Comparison of ENCODE assay signal across 8 mouse cellular contexts in the genomic region with DNA sequence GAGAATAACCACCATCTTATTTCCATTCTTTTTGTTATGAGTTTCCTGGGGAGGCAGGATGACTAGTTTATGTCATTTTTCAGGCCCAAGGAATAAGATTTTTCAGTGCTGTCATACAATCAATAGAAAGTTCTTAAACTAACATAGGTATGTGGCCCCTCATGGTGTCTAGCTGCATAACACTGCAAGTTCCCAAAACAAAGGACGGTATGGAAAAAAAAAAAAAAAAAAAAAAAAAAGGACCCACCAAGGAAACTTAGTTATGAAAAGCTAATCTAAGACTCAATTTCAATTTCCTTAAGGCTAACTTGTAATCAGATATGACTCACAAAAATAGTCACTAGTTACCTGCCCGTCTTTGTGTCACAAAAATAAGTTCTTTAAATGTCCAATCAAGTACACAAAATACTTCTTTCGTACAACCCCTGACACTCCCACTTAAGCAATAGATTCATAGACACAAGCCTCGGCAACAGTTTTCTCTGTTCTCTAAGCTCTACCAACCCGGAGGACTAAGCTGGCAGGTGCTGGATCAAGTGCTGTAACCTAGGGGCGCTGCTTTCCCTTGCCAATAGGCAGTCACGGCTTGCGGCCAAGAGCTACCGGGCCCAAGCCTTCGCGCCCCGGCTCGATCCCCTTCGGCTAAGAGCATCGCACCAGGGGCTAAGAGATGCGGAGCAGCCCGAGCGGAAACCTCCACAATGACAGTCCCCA. TPM values are rescaled to one million over a fixed set of nuclear protein-coding genes. Genes with fewer than 3 reads are reported as not detected.
DNase-seq lines count a peak whose midpoint lies in the region; ATAC-seq and TF ChIP-seq lines count a peak whose summit lies in the region.

No protein-coding gene starts in this region.

- H3K9me3 ChIP-seq in heart, embryonic 16.5 days (replicated peaks; ENCODE audit: control insufficient read depth, low read length) = no peaks in the 10 kb centered on the region
- no peaks in the 10 kb centered on the region for H3K9me3 ChIP-seq in ES-Bruce4 (replicated peaks; ENCODE audit: control insufficient read depth, insufficient read depth, low read length, poor library complexity, severe bottlenecking)
- no peaks in the 10 kb centered on the region for H3K9me3 ChIP-seq in liver, embryonic 11.5 days (ENCODE audit: control insufficient read depth, low read length)

- H3K36me3 ChIP-seq in heart, embryonic 16.5 days (ENCODE audit: control insufficient read depth, insufficient read depth) = no peaks in the 10 kb centered on the region
- H3K36me3 ChIP-seq in ES-Bruce4 (ENCODE audit: control insufficient read depth, insufficient read depth, low read length, poor library complexity, severe bottlenecking) = no peaks in the 10 kb centered on the region
- no peaks in the 10 kb centered on the region for H3K36me3 ChIP-seq in liver, embryonic 11.5 days (ENCODE audit: control insufficient read depth, insufficient read depth, low read length)
- H3K36me3 ChIP-seq in small intestine, adult 2 months (ENCODE audit: control insufficient read depth, insufficient read depth, low read length) = peaks cover 6% of the 10 kb centered on the region

- peak; percentile 46; the same call in 1 of the 2 replicates for ATAC-seq in heart, embryonic 16.5 days (replicated peaks; ENCODE audit: extremely low read depth, insufficient read depth, low FRiP score)
- ATAC-seq in erythroid progenitor cell, adult 5-6 weeks (replicated peaks; ENCODE audit: low FRiP score, poor library complexity, severe bottlenecking) = peak; percentile 43
- peak; percentile 69 for ATAC-seq in liver, embryonic 11.5 days (replicated peaks; ENCODE audit: low FRiP score)

- no peak for TF ChIP-seq POLR2A in ES-Bruce4 (IDR thresholded peaks at IDR 0.05; ENCODE audit: insufficient read depth, low read length)
- no peak for TF ChIP-seq POLR2A in small intestine, adult 2 months (IDR thresholded peaks at IDR 0.05; ENCODE audit: low read depth, low read length)

- peaks cover 5% of the 10 kb centered on the region for H3K4me1 ChIP-seq in heart, embryonic 16.5 days (ENCODE audit: control insufficient read depth, insufficient read depth, low read length)
- no peaks in the 10 kb centered on the region for H3K4me1 ChIP-seq in ES-Bruce4 (ENCODE audit: control insufficient read depth, insufficient read depth, low read length)
- peaks cover 3% of the 10 kb centered on the region; the same call in 1 of the 2 replicates for H3K4me1 ChIP-seq in liver, embryonic 11.5 days (replicated peaks; ENCODE audit: control insufficient read depth, insufficient read depth, low read length)
- peaks cover 12% of the 10 kb centered on the region; the same call in 1 of the 2 replicates for H3K4me1 ChIP-seq in small intestine, adult 2 months (ENCODE audit: control insufficient read depth, insufficient read depth, insufficient read length, low read length)

- H3K27ac ChIP-seq in heart, embryonic 16.5 days (ENCODE audit: low read length) = peak overlapping the region; percentile 98
- H3K27ac ChIP-seq in ES-Bruce4 (ENCODE audit: insufficient read depth, low read length) = no peak overlapping the region
- H3K27ac ChIP-seq in liver, embryonic 11.5 days (ENCODE audit: low read depth, low read length) = peak overlapping the region; percentile 92
- peak overlapping the region; percentile 99 for H3K27ac ChIP-seq in small intestine, adult 2 months (ENCODE audit: insufficient read depth, low read depth, low read length)

- no peak for TF ChIP-seq CTCF in ES-Bruce4 (IDR thresholded peaks at IDR 0.05; ENCODE audit: low read depth, low read length)
- no peak for TF ChIP-seq CTCF in small intestine, adult 2 months (IDR thresholded peaks at IDR 0.05; ENCODE audit: extremely low read depth, insufficient read length, insufficient replicate concordance, low read depth, low read length)

- DNase-seq in heart, postnatal 10 days = no peak
- DNase-seq in liver, embryonic 11.5 days (ENCODE audit: low spot score) = no peak
- DNase-seq in thymus, postnatal 4 days = no peak
- DNase-seq in urinary bladder, postnatal 36 days (ENCODE audit: low spot score in 2 of 2) = no peak

- under 1% methylated on average over 18 of the region's 18 CpGs for WGBS in heart, embryonic 16.5 days
- WGBS in liver, embryonic 11.5 days = under 1% methylated on average over 18 of the region's 18 CpGs
- under 1% methylated on average over 18 of the region's 18 CpGs for WGBS in small intestine, adult 2 months

- TF ChIP-seq EP300 in ES-Bruce4 (IDR thresholded peaks at IDR 0.05; ENCODE audit: insufficient read depth, low read depth, low read length) = no peak

- intact Hi-C loops in heart, postnatal 10 days (cut with DNase I) = loop anchor here (10.0 kb wide), 1 partner anchor 342 kb away; no protein-coding TSS in a partner anchor

- H3K4me3 ChIP-seq in heart, embryonic 16.5 days (ENCODE audit: low read length) = peak overlapping the region; percentile 86
- peak overlapping the region; percentile 95 for H3K4me3 ChIP-seq in ES-Bruce4 (ENCODE audit: low read depth, low read length)
- peak overlapping the region; percentile 96 for H3K4me3 ChIP-seq in liver, embryonic 11.5 days (ENCODE audit: low read depth, low read length)
- H3K4me3 ChIP-seq in small intestine, adult 2 months (ENCODE audit: low read depth, low read length) = peak overlapping the region; percentile 93

- peak overlapping the region; percentile 80 for H3K4me2 ChIP-seq in heart, embryonic 16.5 days (ENCODE audit: low read depth, low read length)
- H3K4me2 ChIP-seq in liver, embryonic 11.5 days = peak overlapping the region; percentile 62

- H3K27me3 ChIP-seq in heart, embryonic 16.5 days (ENCODE audit: control insufficient read depth, insufficient read depth, low read length) = no peaks in the 10 kb centered on the region
- H3K27me3 ChIP-seq in ES-Bruce4 (ENCODE audit: control insufficient read depth, insufficient read depth, low read length, poor library complexity, severe bottlenecking) = no peaks in the 10 kb centered on the region
- no peaks in the 10 kb centered on the region for H3K27me3 ChIP-seq in liver, embryonic 11.5 days (replicated peaks; ENCODE audit: control insufficient read depth, insufficient read depth, low read length)
- H3K27me3 ChIP-seq in small intestine, adult 2 months (ENCODE audit: control insufficient read depth, insufficient read depth, low read length) = no peaks in the 10 kb centered on the region

- H3K9ac ChIP-seq in heart, embryonic 16.5 days (ENCODE audit: low read length) = peak overlapping the region; percentile 88
- H3K9ac ChIP-seq in ES-Bruce4 (ENCODE audit: low read depth, poor library complexity, severe bottlenecking) = peak overlapping the region; percentile 94
- H3K9ac ChIP-seq in liver, embryonic 11.5 days (ENCODE audit: low read depth, low read length) = peak overlapping the region; percentile 91

RNA-seq across cellular contexts. Expression of a gene that starts 0.7 kb away (rescaled TPM):
- polyA plus RNA-seq in heart, embryonic 16.5 days (2015; fragmentation: Nextera tagmentation; extraction: Ambion mirVana) = 61.5 and 62.0 TPM in 2 replicates
- 10 to 100 TPM; 55.5 to 57.3 TPM for total RNA-seq in heart, postnatal 10 days (2021)
- polyA plus RNA-seq in ES-Bruce4 (2011; ENCODE audit: insufficient read depth, insufficient read length, low read depth, missing spikeins) = 38.5 and 41.8 TPM in 2 replicates
- 13.0 and 16.3 TPM in 2 replicates for total RNA-seq in erythroid progenitor cell, adult 5-6 weeks (2015; ENCODE audit: low replicate concordance)
- 14.8 and 15.2 TPM in 2 replicates for total RNA-seq in erythroid progenitor cell, adult 5-6 weeks (2017; ENCODE audit: low replicate concordance)
- polyA plus RNA-seq in liver, embryonic 11.5 days (2014; fragmentation: Nextera tagmentation; extraction: Ambion mirVana) = 65.9 and 78.1 TPM in 2 replicates
- 40.3 and 63.8 TPM in 2 replicates for polyA plus RNA-seq in small intestine, adult 2 months (2012; rRNA removed)

RNA-seq across cellular contexts. Expression of a gene that starts 47.6 kb away (rescaled TPM):
- polyA plus RNA-seq in heart, embryonic 16.5 days (2015; fragmentation: Nextera tagmentation; extraction: Ambion mirVana) = not detected in 2 replicates
- not detected for total RNA-seq in heart, postnatal 10 days (2021)
- polyA plus RNA-seq in ES-Bruce4 (2011; ENCODE audit: insufficient read depth, insufficient read length, low read depth, missing spikeins) = not detected in 2 replicates
- total RNA-seq in erythroid progenitor cell, adult 5-6 weeks (2015; ENCODE audit: low replicate concordance) = not detected in 2 replicates
- not detected in 2 replicates for total RNA-seq in erythroid progenitor cell, adult 5-6 weeks (2017; ENCODE audit: low replicate concordance)
- not detected in 2 replicates for polyA plus RNA-seq in liver, embryonic 11.5 days (2014; fragmentation: Nextera tagmentation; extraction: Ambion mirVana)
- 1.3 and 2.9 TPM in 2 replicates for polyA plus RNA-seq in small intestine, adult 2 months (2012; rRNA removed)

RNA-seq across cellular contexts. Expression of a gene that starts 52.6 kb away (rescaled TPM):
- 0.27 and 0.41 TPM in 2 replicates for polyA plus RNA-seq in heart, embryonic 16.5 days (2015; fragmentation: Nextera tagmentation; extraction: Ambion mirVana)
- total RNA-seq in heart, postnatal 10 days (2021) = 1 to 10 TPM in 1 of 2 experiments, under 1 TPM in 1; 0.82 to 1.1 TPM
- polyA plus RNA-seq in ES-Bruce4 (2011; ENCODE audit: insufficient read depth, insufficient read length, low read depth, missing spikeins) = 0.22 TPM in 1 of 2 replicates, not detected in the other
- total RNA-seq in erythroid progenitor cell, adult 5-6 weeks (2015; ENCODE audit: low replicate concordance) = not detected in 2 replicates
- total RNA-seq in erythroid progenitor cell, adult 5-6 weeks (2017; ENCODE audit: low replicate concordance) = not detected in 2 replicates
- polyA plus RNA-seq in liver, embryonic 11.5 days (2014; fragmentation: Nextera tagmentation; extraction: Ambion mirVana) = 0.19 and 0.34 TPM in 2 replicates
- polyA plus RNA-seq in small intestine, adult 2 months (2012; rRNA removed) = 0.04 and 0.10 TPM in 2 replicates

RNA-seq across cellular contexts. Expression of a gene that starts 58.3 kb away (rescaled TPM):
- polyA plus RNA-seq in heart, embryonic 16.5 days (2015; fragmentation: Nextera tagmentation; extraction: Ambion mirVana) = not detected in 2 replicates
- not detected for total RNA-seq in heart, postnatal 10 days (2021)
- polyA plus RNA-seq in ES-Bruce4 (2011; ENCODE audit: insufficient read depth, insufficient read length, low read depth, missing spikeins) = not detected in 2 replicates
- not detected in 2 replicates for total RNA-seq in erythroid progenitor cell, adult 5-6 weeks (2015; ENCODE audit: low replicate concordance)
- total RNA-seq in erythroid progenitor cell, adult 5-6 weeks (2017; ENCODE audit: low replicate concordance) = not detected in 2 replicates
- polyA plus RNA-seq in liver, embryonic 11.5 days (2014; fragmentation: Nextera tagmentation; extraction: Ambion mirVana) = not detected in 2 replicates
- polyA plus RNA-seq in small intestine, adult 2 months (2012; rRNA removed) = not detected in 2 replicates
